Mouse (Mus musculus) heart, embryonic 15.5 days (tissue): Measurements from ENCODE around the gene Rbfox1. TPM values are rescaled to one million over a fixed set of nuclear protein-coding genes. Genes with fewer than 3 reads are reported as not detected.

ENCODE experiments used
- ATAC-seq: fragments of 200-750 bp; cut with Nextera tagmentation; replicated peaks from 2 replicates; pipeline ENCODE4 v1.8.0; 2017; ENCODE audit warnings: low read depth, moderate TSS enrichment; ENCODE audit not compliant: insufficient number of reproducible peaks, insufficient read depth, low FRiP score
- H3K27ac ChIP-seq: fragments of 300-500 bp; sonication (generic); 2 replicates; pipeline ENCODE4 v1.5.1; 2015; ENCODE audit warnings: mild to moderate bottlenecking, inconsistent platforms
- H3K27me3 ChIP-seq: fragments of 300-500 bp; sonication (generic); 2 replicates; pipeline ENCODE4 v1.6.1; 2015; ENCODE audit warnings: inconsistent platforms
- H3K36me3 ChIP-seq: fragments of 300-500 bp; sonication (generic); 2 replicates; pipeline ENCODE4 v1.6.1; 2015; ENCODE audit warnings: mild to moderate bottlenecking, inconsistent platforms
- H3K4me1 ChIP-seq: fragments of 300-500 bp; sonication (generic); replicated peaks from 2 replicates; pipeline ENCODE4 v1.6.1; 2015; ENCODE audit warnings: inconsistent platforms
- H3K4me2 ChIP-seq: fragments of 300-500 bp; sonication (generic); 2 replicates; pipeline ENCODE4 v1.6.1; 2015; ENCODE audit warnings: inconsistent platforms, mild to moderate bottlenecking, moderate library complexity
- H3K4me3 ChIP-seq: fragments of 300-500 bp; sonication (generic); 2 replicates; pipeline ENCODE4 v1.5.1; 2015; ENCODE audit warnings: mild to moderate bottlenecking, inconsistent platforms
- H3K9ac ChIP-seq: fragments of 300-500 bp; sonication (generic); 2 replicates; pipeline ENCODE4 v1.6.1; 2015; ENCODE audit warnings: mild to moderate bottlenecking, inconsistent platforms
- H3K9me3 ChIP-seq: fragments of 300-500 bp; sonication (generic); replicated peaks from 2 replicates; pipeline ENCODE4 v1.6.1; 2016; ENCODE audit warnings: inconsistent platforms
- WGBS: fragments of 180-500 bp; shearing (Covaris S2); methylation state at CpG from one replicate; pipeline ENCODE4 v1.1.7; 2015; ENCODE audit warnings: mixed read lengths; 5-methylcytosine and 5-hydroxymethylcytosine counted together
- polyA plus RNA-seq: library from polyadenylated mRNA; unstranded; fragments of >200 nt; fragmentation: Nextera tagmentation; extraction: Ambion mirVana; gene quantifications from 2 replicates; pipeline ENCODE4 v1.2.1, GENCODE M21; 2015

Rbfox1 gene
- polyA plus RNA-seq, 1 experiment from 2014 or later: 4.9 TPM

GRCm38 (mm10) chr16:6842066-6842785 lies 957.1 kb downstream of the Rbfox1 start:
- H3K36me3 ChIP-seq: no peaks in the 10 kb centered on the region
- 0 out of 2 replicates have a peak, but pooled peaks cover 4% of the 10 kb centered on the region for H3K4me1 ChIP-seq
- H3K9me3 ChIP-seq: no peaks in the 10 kb centered on the region
- WGBS: 54% methylated on average over 8 of the region's 8 CpGs
- no peak overlapping the region for H3K4me2 ChIP-seq
- no peak overlapping the region for H3K27ac ChIP-seq
- no peak overlapping the region for H3K9ac ChIP-seq
- H3K4me3 ChIP-seq: no peak overlapping the region
- H3K27me3 ChIP-seq: no peaks in the 10 kb centered on the region
- ATAC-seq: no peak

GRCm38 (mm10) chr16:6844659-6845058 lies 959.5 kb downstream of the Rbfox1 start:
- Histone ChIP-seq H3K4me3 (no peak overlapping the region), H3K27me3 (no peaks in the 10 kb centered on the region), H3K36me3 (no peaks in the 10 kb centered on the region), H3K4me2 (no peak overlapping the region), H3K9ac (no peak overlapping the region), H3K9me3 (no peaks in the 10 kb centered on the region), H3K27ac (no peak overlapping the region), H3K4me1 (no peaks in the 10 kb centered on the region)
- WGBS: 44% methylated on average over 4 of the region's 4 CpGs
- no peak for ATAC-seq

GRCm38 (mm10) chr16:6851393-6851792 lies 966.2 kb downstream of the Rbfox1 start:
- H3K4me1 ChIP-seq: no peaks in the 10 kb centered on the region
- no peak for ATAC-seq
- 75% methylated on average over 9 of the region's 9 CpGs for WGBS

GRCm38 (mm10) chr16:6853796-6854195 lies 968.6 kb downstream of the Rbfox1 start:
- WGBS: 84% methylated on average over 2 of the region's 2 CpGs
- no peak overlapping the region for H3K4me3 ChIP-seq
- no peaks in the 10 kb centered on the region for H3K9me3 ChIP-seq
- no peak overlapping the region for H3K27ac ChIP-seq
- H3K4me1 ChIP-seq: no peaks in the 10 kb centered on the region
- H3K9ac ChIP-seq: no peak overlapping the region
- H3K27me3 ChIP-seq: no peaks in the 10 kb centered on the region
- no peak for ATAC-seq
- no peaks in the 10 kb centered on the region for H3K36me3 ChIP-seq
- no peak overlapping the region for H3K4me2 ChIP-seq

More at GRCm38 (mm10) chr16:6851393-6851792, 966.2 kb downstream of the Rbfox1 start:
- Histone ChIP-seq H3K27ac (no peak overlapping the region), H3K4me3 (no peak overlapping the region), H3K4me2 (no peak overlapping the region), H3K27me3 (no peaks in the 10 kb centered on the region), H3K9me3 (no peaks in the 10 kb centered on the region), H3K9ac (no peak overlapping the region), H3K36me3 (no peaks in the 10 kb centered on the region)

GRCm38 (mm10) chr16:6861656-6862055 lies 976.5 kb downstream of the Rbfox1 start:
- Histone ChIP-seq H3K9me3 (no peaks in the 10 kb centered on the region), H3K27ac (no peak overlapping the region), H3K36me3 (no peaks in the 10 kb centered on the region), H3K4me1 (no peaks in the 10 kb centered on the region), H3K4me2 (no peak overlapping the region), H3K4me3 (no peak overlapping the region), H3K27me3 (no peaks in the 10 kb centered on the region), H3K9ac (no peak overlapping the region)
- WGBS: 82% methylated on average over 2 of the region's 2 CpGs
- ATAC-seq: no peak

- Histone ChIP-seq H3K9me3 (no peaks in the 10 kb centered on the region), H3K9ac (no peak overlapping the region), H3K4me1 (no peaks in the 10 kb centered on the region), H3K27ac (no peak overlapping the region), H3K27me3 (no peaks in the 10 kb centered on the region), H3K4me3 (no peak overlapping the region), H3K4me2 (no peak overlapping the region), H3K36me3 (no peaks in the 10 kb centered on the region)
- no peak for ATAC-seq
- 47% methylated on average over 12 of the region's 12 CpGs for WGBS
Measured at GRCm38 (mm10) chr16:6882683-6883430, 997.7 kb downstream of the Rbfox1 start.

GRCm38 (mm10) chr16:6883798-6884197 lies 998.6 kb downstream of the Rbfox1 start:
- Histone ChIP-seq H3K27ac (no peak overlapping the region), H3K4me2 (no peak overlapping the region), H3K27me3 (no peaks in the 10 kb centered on the region), H3K4me1 (no peaks in the 10 kb centered on the region), H3K9me3 (no peaks in the 10 kb centered on the region), H3K4me3 (no peak overlapping the region), H3K36me3 (no peaks in the 10 kb centered on the region), H3K9ac (no peak overlapping the region)
- 80% methylated on average over 1 of the region's 1 CpGs for WGBS
- no peak for ATAC-seq

GRCm38 (mm10) chr16:6885617-6886016 lies 1000.5 kb downstream of the Rbfox1 start:
- Histone ChIP-seq H3K27me3 (no peaks in the 10 kb centered on the region), H3K4me3 (no peak overlapping the region), H3K9me3 (no peaks in the 10 kb centered on the region), H3K4me1 (no peaks in the 10 kb centered on the region), H3K9ac (no peak overlapping the region), H3K36me3 (no peaks in the 10 kb centered on the region), H3K4me2 (no peak overlapping the region), H3K27ac (no peak overlapping the region)
- 75% methylated on average over 3 of the region's 3 CpGs for WGBS
- ATAC-seq: no peak

- Histone ChIP-seq H3K9me3 (no peaks in the 10 kb centered on the region), H3K27ac (no peak overlapping the region), H3K4me3 (no peak overlapping the region), H3K4me1 (no peaks in the 10 kb centered on the region), H3K9ac (no peak overlapping the region), H3K4me2 (no peak overlapping the region), H3K27me3 (no peaks in the 10 kb centered on the region), H3K36me3 (no peaks in the 10 kb centered on the region)
- 47% methylated on average over 4 of the region's 4 CpGs for WGBS
- ATAC-seq: no peak; the same call in 1 of the 2 replicates
Measured at GRCm38 (mm10) chr16:6889221-6889620, 1004.1 kb downstream of the Rbfox1 start.

GRCm38 (mm10) chr16:6897734-6898133 lies 1012.6 kb downstream of the Rbfox1 start:
- ATAC-seq: no peak
- H3K9me3 ChIP-seq: no peaks in the 10 kb centered on the region
- no peak overlapping the region for H3K4me2 ChIP-seq
- no peaks in the 10 kb centered on the region for H3K4me1 ChIP-seq
- H3K9ac ChIP-seq: no peak overlapping the region
- no peak overlapping the region for H3K27ac ChIP-seq
- H3K36me3 ChIP-seq: no peaks in the 10 kb centered on the region
- WGBS: 57% methylated on average over 6 of the region's 6 CpGs
- no peaks in the 10 kb centered on the region for H3K27me3 ChIP-seq
- H3K4me3 ChIP-seq: no peak overlapping the region

GRCm38 (mm10) chr16:6900006-6900405 lies 1014.9 kb downstream of the Rbfox1 start:
- H3K27me3 ChIP-seq: no peaks in the 10 kb centered on the region
- no peak overlapping the region for H3K4me2 ChIP-seq
- H3K4me3 ChIP-seq: no peak overlapping the region
- no peaks in the 10 kb centered on the region for H3K9me3 ChIP-seq
- no peaks in the 10 kb centered on the region for H3K4me1 ChIP-seq
- 61% methylated on average over 2 of the region's 2 CpGs for WGBS
- no peak overlapping the region for H3K9ac ChIP-seq
- H3K36me3 ChIP-seq: no peaks in the 10 kb centered on the region
- no peak for ATAC-seq
- no peak overlapping the region for H3K27ac ChIP-seq

GRCm38 (mm10) chr16:6904984-6905383 lies 1019.8 kb downstream of the Rbfox1 start:
- Histone ChIP-seq H3K4me2 (no peak overlapping the region), H3K4me1 (no peaks in the 10 kb centered on the region), H3K36me3 (no peaks in the 10 kb centered on the region), H3K9me3 (no peaks in the 10 kb centered on the region), H3K9ac (no peak overlapping the region), H3K27me3 (no peaks in the 10 kb centered on the region), H3K27ac (no peak overlapping the region), H3K4me3 (no peak overlapping the region)
- WGBS: 45% methylated on average over 4 of the region's 4 CpGs
- ATAC-seq: no peak
